Mouse (Mus musculus): ENCODE measurements around the gene Hivep2. TPM values are rescaled to one million over a fixed set of nuclear protein-coding genes. Genes with fewer than 3 reads are reported as not detected.

The Hivep2 gene
- polyA plus RNA-seq, 1 experiment from 2014 or later, result 8.9 TPM

GRCm38 (mm10) chr10:14179424-14180339 is 213.8 kb downstream of the Hivep2 start:
- no peak for DNase-seq (ENCODE audit: low spot score)
- 81% methylated on average over 19 of the region's 19 CpGs for WGBS
- H3K4me1 ChIP-seq (replicated peaks; ENCODE audit: control insufficient read depth, insufficient read depth, low read length), result no peaks in the 10 kb centered on the region
- H3K4me2 ChIP-seq (replicated peaks; ENCODE audit: low read depth, low read length), result no peak overlapping the region
- no peaks in the 10 kb centered on the region for H3K9me3 ChIP-seq (ENCODE audit: control insufficient read depth, low read length)
- H3K27ac ChIP-seq (ENCODE audit: low read depth, low read length), result no peak overlapping the region
- H3K36me3 ChIP-seq (ENCODE audit: control insufficient read depth, insufficient read depth, low read length), result no peaks in the 10 kb centered on the region
- no peak overlapping the region for H3K4me3 ChIP-seq (ENCODE audit: low read depth, low read length)
- H3K27me3 ChIP-seq (ENCODE audit: control insufficient read depth, insufficient read depth, low read length), result no peaks in the 10 kb centered on the region
- no peak for ATAC-seq (ENCODE audit: low FRiP score)
- no peak overlapping the region for H3K9ac ChIP-seq (ENCODE audit: low read depth, low read length)

- H3K27me3 ChIP-seq (ENCODE audit: control insufficient read depth, insufficient read depth, low read length), result no peaks in the 10 kb centered on the region
- no peak overlapping the region for H3K4me2 ChIP-seq (replicated peaks; ENCODE audit: low read depth, low read length)
- H3K27ac ChIP-seq (ENCODE audit: low read depth, low read length), result no peak overlapping the region
- ATAC-seq (ENCODE audit: low FRiP score) (no peak), DNase-seq (ENCODE audit: low spot score) (no peak)
- no peak overlapping the region for H3K4me3 ChIP-seq (ENCODE audit: low read depth, low read length)
- no peak overlapping the region for H3K9ac ChIP-seq (ENCODE audit: low read depth, low read length)
- WGBS, result 80% methylated on average over 11 of the region's 11 CpGs
- H3K9me3 ChIP-seq (ENCODE audit: control insufficient read depth, low read length), result no peaks in the 10 kb centered on the region
- no peaks in the 10 kb centered on the region for H3K36me3 ChIP-seq (ENCODE audit: control insufficient read depth, insufficient read depth, low read length)
- H3K4me1 ChIP-seq (replicated peaks; ENCODE audit: control insufficient read depth, insufficient read depth, low read length), result no peaks in the 10 kb centered on the region
Observed at GRCm38 (mm10) chr10:14186352-14186976, 220.6 kb downstream of the Hivep2 start.

- Histone ChIP-seq H3K4me3 (ENCODE audit: low read depth, low read length) (no peak overlapping the region), H3K4me2 (replicated peaks; ENCODE audit: low read depth, low read length) (no peak overlapping the region), H3K36me3 (ENCODE audit: control insufficient read depth, insufficient read depth, low read length) (no peaks in the 10 kb centered on the region), H3K9ac (ENCODE audit: low read depth, low read length) (no peak overlapping the region), H3K27me3 (ENCODE audit: control insufficient read depth, insufficient read depth, low read length) (no peaks in the 10 kb centered on the region), H3K27ac (ENCODE audit: low read depth, low read length) (no peak overlapping the region), H3K9me3 (ENCODE audit: control insufficient read depth, low read length) (no peaks in the 10 kb centered on the region), H3K4me1 (replicated peaks; ENCODE audit: control insufficient read depth, insufficient read depth, low read length) (no peaks in the 10 kb centered on the region)
- DNase-seq (ENCODE audit: low spot score) (no peak), ATAC-seq (ENCODE audit: low FRiP score) (no peak)
- 67% methylated on average over 4 of the region's 4 CpGs for WGBS
Observed at GRCm38 (mm10) chr10:14189050-14189449, 223.2 kb downstream of the Hivep2 start.

- DNase-seq (ENCODE audit: low spot score) (no peak), ATAC-seq (ENCODE audit: low FRiP score) (no peak)
- H3K4me3 ChIP-seq (ENCODE audit: low read depth, low read length), result no peak overlapping the region
Observed at GRCm38 (mm10) chr10:14191202-14191601, 225.3 kb downstream of the Hivep2 start.

GRCm38 (mm10) chr10:14192156-14192555 is 226.3 kb downstream of the Hivep2 start:
- 91% methylated on average over 4 of the region's 4 CpGs for WGBS
- Histone ChIP-seq H3K27ac (ENCODE audit: low read depth, low read length) (no peak overlapping the region), H3K27me3 (ENCODE audit: control insufficient read depth, insufficient read depth, low read length) (no peaks in the 10 kb centered on the region), H3K36me3 (ENCODE audit: control insufficient read depth, insufficient read depth, low read length) (no peaks in the 10 kb centered on the region), H3K4me3 (ENCODE audit: low read depth, low read length) (no peak overlapping the region), H3K9me3 (ENCODE audit: control insufficient read depth, low read length) (no peaks in the 10 kb centered on the region), H3K4me2 (replicated peaks; ENCODE audit: low read depth, low read length) (no peak overlapping the region), H3K9ac (ENCODE audit: low read depth, low read length) (no peak overlapping the region), H3K4me1 (replicated peaks; ENCODE audit: control insufficient read depth, insufficient read depth, low read length) (no peaks in the 10 kb centered on the region)
- DNase-seq (ENCODE audit: low spot score) (no peak), ATAC-seq (ENCODE audit: low FRiP score) (no peak)

More at GRCm38 (mm10) chr10:14191202-14191601, 225.3 kb downstream of the Hivep2 start:
- H3K27ac ChIP-seq (ENCODE audit: low read depth, low read length), result no peak overlapping the region
- no peak overlapping the region for H3K4me2 ChIP-seq (replicated peaks; ENCODE audit: low read depth, low read length)
- no peaks in the 10 kb centered on the region for H3K36me3 ChIP-seq (ENCODE audit: control insufficient read depth, insufficient read depth, low read length)
- H3K9me3 ChIP-seq (ENCODE audit: control insufficient read depth, low read length), result no peaks in the 10 kb centered on the region
- no peaks in the 10 kb centered on the region for H3K27me3 ChIP-seq (ENCODE audit: control insufficient read depth, insufficient read depth, low read length)
- H3K4me1 ChIP-seq (replicated peaks; ENCODE audit: control insufficient read depth, insufficient read depth, low read length), result no peaks in the 10 kb centered on the region
- no peak overlapping the region for H3K9ac ChIP-seq (ENCODE audit: low read depth, low read length)
- WGBS, result 87% methylated on average over 10 of the region's 10 CpGs

GRCm38 (mm10) chr10:14193702-14194101 is 227.8 kb downstream of the Hivep2 start:
- H3K27ac ChIP-seq (ENCODE audit: low read depth, low read length), result no peak overlapping the region
- H3K4me3 ChIP-seq (ENCODE audit: low read depth, low read length), result no peak overlapping the region
- no peaks in the 10 kb centered on the region for H3K9me3 ChIP-seq (ENCODE audit: control insufficient read depth, low read length)
- no peak overlapping the region for H3K4me2 ChIP-seq (replicated peaks; ENCODE audit: low read depth, low read length)
- no peaks in the 10 kb centered on the region for H3K36me3 ChIP-seq (ENCODE audit: control insufficient read depth, insufficient read depth, low read length)
- H3K4me1 ChIP-seq (replicated peaks; ENCODE audit: control insufficient read depth, insufficient read depth, low read length), result no peaks in the 10 kb centered on the region
- DNase-seq (ENCODE audit: low spot score), result no peak
- ATAC-seq (ENCODE audit: low FRiP score), result no peak
- no peak overlapping the region for H3K9ac ChIP-seq (ENCODE audit: low read depth, low read length)
- H3K27me3 ChIP-seq (ENCODE audit: control insufficient read depth, insufficient read depth, low read length), result no peaks in the 10 kb centered on the region
- WGBS, result 64% methylated on average over 4 of the region's 4 CpGs

GRCm38 (mm10) chr10:14195778-14196650 is 230.1 kb downstream of the Hivep2 start:
- Histone ChIP-seq H3K27me3 (ENCODE audit: control insufficient read depth, insufficient read depth, low read length) (no peaks in the 10 kb centered on the region), H3K27ac (ENCODE audit: low read depth, low read length) (no peak overlapping the region), H3K9ac (ENCODE audit: low read depth, low read length) (no peak overlapping the region), H3K36me3 (ENCODE audit: control insufficient read depth, insufficient read depth, low read length) (no peaks in the 10 kb centered on the region), H3K4me3 (ENCODE audit: low read depth, low read length) (no peak overlapping the region), H3K4me2 (replicated peaks; ENCODE audit: low read depth, low read length) (no peak overlapping the region), H3K9me3 (ENCODE audit: control insufficient read depth, low read length) (no peaks in the 10 kb centered on the region), H3K4me1 (replicated peaks; ENCODE audit: control insufficient read depth, insufficient read depth, low read length) (no peaks in the 10 kb centered on the region)
- ATAC-seq (ENCODE audit: low FRiP score) (peak; percentile 68; the same call in 1 of the 2 replicates), DNase-seq (ENCODE audit: low spot score) (peak; percentile 19)
- 75% methylated on average over 17 of the region's 17 CpGs for WGBS

- H3K9ac ChIP-seq (ENCODE audit: low read depth, low read length), result no peak overlapping the region
- 93% methylated on average over 7 of the region's 7 CpGs for WGBS
- H3K9me3 ChIP-seq (ENCODE audit: control insufficient read depth, low read length), result no peaks in the 10 kb centered on the region
- H3K4me2 ChIP-seq (replicated peaks; ENCODE audit: low read depth, low read length), result no peak overlapping the region
- no peaks in the 10 kb centered on the region for H3K36me3 ChIP-seq (ENCODE audit: control insufficient read depth, insufficient read depth, low read length)
- H3K4me1 ChIP-seq (replicated peaks; ENCODE audit: control insufficient read depth, insufficient read depth, low read length), result no peaks in the 10 kb centered on the region
- ATAC-seq (ENCODE audit: low FRiP score), result no peak
- DNase-seq (ENCODE audit: low spot score), result no peak
- H3K4me3 ChIP-seq (ENCODE audit: low read depth, low read length), result no peak overlapping the region
- no peaks in the 10 kb centered on the region for H3K27me3 ChIP-seq (ENCODE audit: control insufficient read depth, insufficient read depth, low read length)
- H3K27ac ChIP-seq (ENCODE audit: low read depth, low read length), result no peak overlapping the region
Observed at GRCm38 (mm10) chr10:14196785-14197184, 230.9 kb downstream of the Hivep2 start.

Measured in hindbrain, embryonic 11.5 days (tissue).